Mouse (Mus musculus): ENCODE measurements at regions not wholly inside any gene's neighbourhood (a gene's known extent, or its start where the extent isn't known, plus 50 kb on each side); places are given as distances from the start of the nearest gene placed in this dataset.

DNA sequence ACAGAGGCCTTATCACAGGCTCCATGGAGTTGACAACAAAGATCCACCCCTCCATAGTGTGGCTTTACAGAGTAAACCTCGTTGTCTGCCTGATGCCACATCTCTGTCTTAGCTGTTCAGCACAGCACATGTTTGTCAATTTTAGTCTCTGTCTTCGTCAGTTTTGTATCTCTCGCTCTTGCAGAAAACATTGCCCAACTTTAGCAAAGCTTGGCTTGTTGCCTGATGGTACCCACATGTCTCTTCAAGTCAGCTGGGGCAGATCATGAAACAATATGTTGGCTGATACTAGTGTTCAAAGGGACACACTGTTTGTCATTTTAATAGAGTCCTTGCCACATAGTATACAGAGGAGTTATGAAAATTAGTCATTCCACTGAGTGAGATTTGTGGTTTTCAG, 152.7 kb upstream of the Slc22a23 start:
- intact Hi-C loops (cut with DNase I), result no loop called here
- no peak for TF ChIP-seq CTCF (IDR thresholded peaks at IDR 0.05)
- Histone ChIP-seq H3K27ac (no peak overlapping the region), H3K4me3 (no peak overlapping the region)
- DNase-seq (ENCODE audit: extremely low spot score in 1 of 2, low spot score in 2 of 2), result no peak

DNA sequence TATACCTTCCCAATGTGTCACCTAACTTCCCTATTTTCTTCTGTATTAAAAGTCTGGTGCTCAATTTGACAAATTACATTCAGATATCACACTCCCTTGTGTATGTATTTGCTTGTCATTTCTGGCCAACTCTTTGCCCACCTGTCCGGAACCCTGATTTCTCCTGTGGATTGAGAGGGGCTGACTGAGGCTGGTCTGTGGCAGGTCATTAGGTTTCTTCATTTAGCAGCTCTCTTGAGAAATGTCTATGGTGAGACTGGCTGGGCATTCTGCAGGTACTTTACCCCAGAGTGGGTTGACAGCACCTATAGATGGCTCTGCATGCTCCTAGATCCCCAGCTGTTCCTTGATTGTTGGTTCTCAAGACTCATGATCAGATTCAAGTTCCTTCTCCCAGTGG, 139.8 kb upstream of the Slc22a23 start:
- intact Hi-C loops (cut with DNase I), result no loop called here
- Histone ChIP-seq H3K27ac (no peak overlapping the region), H3K4me3 (no peak overlapping the region)
- no peak for DNase-seq (ENCODE audit: extremely low spot score in 1 of 2, low spot score in 2 of 2)
- no peak for TF ChIP-seq CTCF (IDR thresholded peaks at IDR 0.05)

DNA sequence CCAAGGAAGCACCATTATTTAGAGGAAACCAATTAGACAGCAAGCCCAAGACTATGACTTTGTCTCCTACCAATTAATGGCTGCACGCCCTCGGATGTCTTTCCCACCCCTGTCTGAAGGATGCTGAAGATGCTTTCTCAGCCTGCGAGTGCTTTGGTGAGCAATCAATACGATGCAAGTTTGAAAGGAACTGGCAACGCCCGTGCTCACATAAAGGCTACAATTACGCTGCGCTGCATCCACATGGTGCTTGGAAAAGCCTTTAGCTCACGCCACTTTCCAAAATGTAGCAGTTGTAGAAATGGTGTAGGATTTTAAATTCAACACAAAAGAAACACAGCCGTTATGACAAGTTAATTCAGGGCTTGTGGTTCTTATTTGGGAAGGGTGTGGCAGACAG, 136.5 kb upstream of the Slc22a23 start:
- H3K4me3 ChIP-seq, result no peak overlapping the region
- intact Hi-C loops (cut with DNase I), result no loop called here
- DNase-seq (ENCODE audit: extremely low spot score in 1 of 2, low spot score in 2 of 2), result no peak
- no peak for TF ChIP-seq CTCF (IDR thresholded peaks at IDR 0.05)
- no peak overlapping the region for H3K27ac ChIP-seq

- no peak overlapping the region for H3K4me3 ChIP-seq
- TF ChIP-seq CTCF (IDR thresholded peaks at IDR 0.05), result peak; percentile 35
- no peak overlapping the region for H3K27ac ChIP-seq
- DNase-seq (ENCODE audit: extremely low spot score in 1 of 2, low spot score in 2 of 2), result no peak
- intact Hi-C loops (cut with DNase I), result no loop called here
Observed at GRCm38 (mm10) chr13:34470410-34470809, 125.4 kb upstream of the Slc22a23 start.

- no peak overlapping the region for H3K4me3 ChIP-seq
- no peak for DNase-seq (ENCODE audit: extremely low spot score in 1 of 2, low spot score in 2 of 2)
- intact Hi-C loops (cut with DNase I), result no loop called here
- TF ChIP-seq CTCF (IDR thresholded peaks at IDR 0.05), result no peak
- H3K27ac ChIP-seq, result no peak overlapping the region
Observed at GRCm38 (mm10) chr13:34469568-34469967, 124.6 kb upstream of the Slc22a23 start.

DNA sequence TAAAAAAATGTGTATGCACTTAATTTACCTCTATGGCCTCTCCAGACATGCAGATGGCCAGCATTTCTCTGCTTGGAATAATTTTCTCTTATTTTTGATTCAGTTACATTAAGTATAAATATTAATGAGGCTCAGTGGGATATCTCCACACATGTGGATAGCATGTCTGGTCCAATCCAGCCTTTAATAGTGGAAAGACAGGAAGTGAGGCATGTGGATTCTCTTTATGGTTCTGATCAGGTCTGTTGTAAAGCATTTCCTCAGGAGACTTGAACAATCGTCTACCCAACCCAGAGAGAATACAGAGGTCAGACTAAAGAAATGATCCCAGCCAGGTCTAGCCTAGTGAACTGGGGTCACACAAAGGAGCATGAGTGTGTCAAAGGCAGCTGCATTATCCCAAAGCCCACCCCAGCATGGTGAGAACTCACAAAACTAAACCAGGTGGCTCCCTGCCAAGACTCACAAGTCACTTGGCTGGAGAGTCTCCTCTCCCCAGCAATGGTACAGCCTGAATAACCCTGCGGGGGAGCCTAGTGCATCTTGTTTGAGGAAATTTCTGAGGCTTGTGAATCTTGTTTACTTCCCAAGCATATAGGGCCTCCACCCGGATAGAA, 123.3 kb upstream of the Slc22a23 start:
- no peak for DNase-seq (ENCODE audit: extremely low spot score in 1 of 2, low spot score in 2 of 2)
- no peak overlapping the region for H3K27ac ChIP-seq
- H3K4me3 ChIP-seq, result no peak overlapping the region
- intact Hi-C loops (cut with DNase I), result no loop called here
- no peak for TF ChIP-seq CTCF (IDR thresholded peaks at IDR 0.05)

DNA sequence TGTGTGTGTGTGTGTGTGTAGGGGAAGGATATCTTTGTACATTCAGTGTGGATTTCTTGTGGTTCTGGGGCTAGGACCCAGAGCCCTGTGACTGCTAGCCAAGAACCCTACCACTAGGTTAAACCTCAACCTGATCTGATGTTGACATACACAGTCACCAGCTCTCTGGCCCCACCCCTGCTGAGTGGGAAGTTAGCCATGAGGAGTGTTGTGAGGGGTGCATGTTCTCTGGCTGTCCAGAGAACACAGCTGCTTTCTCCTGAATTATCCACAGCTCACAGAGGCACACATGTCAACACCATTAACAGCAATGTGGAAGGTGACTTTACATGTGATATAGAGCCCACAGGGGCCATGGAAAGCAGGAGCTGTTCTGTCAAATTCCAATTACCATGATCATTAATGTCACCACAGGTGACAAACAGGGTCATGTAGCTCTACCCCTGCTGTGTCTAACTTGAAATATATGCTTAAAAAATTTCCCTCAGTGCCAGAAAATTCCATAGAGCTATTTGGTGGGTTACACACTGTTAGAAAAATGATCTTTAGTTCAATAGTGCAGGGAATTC, 121.0 kb upstream of the Slc22a23 start:
- Histone ChIP-seq H3K27ac (no peak overlapping the region), H3K4me3 (no peak overlapping the region)
- DNase-seq (ENCODE audit: extremely low spot score in 1 of 2, low spot score in 2 of 2), result no peak
- intact Hi-C loops (cut with DNase I), result no loop called here
- TF ChIP-seq CTCF (IDR thresholded peaks at IDR 0.05), result no peak

DNA sequence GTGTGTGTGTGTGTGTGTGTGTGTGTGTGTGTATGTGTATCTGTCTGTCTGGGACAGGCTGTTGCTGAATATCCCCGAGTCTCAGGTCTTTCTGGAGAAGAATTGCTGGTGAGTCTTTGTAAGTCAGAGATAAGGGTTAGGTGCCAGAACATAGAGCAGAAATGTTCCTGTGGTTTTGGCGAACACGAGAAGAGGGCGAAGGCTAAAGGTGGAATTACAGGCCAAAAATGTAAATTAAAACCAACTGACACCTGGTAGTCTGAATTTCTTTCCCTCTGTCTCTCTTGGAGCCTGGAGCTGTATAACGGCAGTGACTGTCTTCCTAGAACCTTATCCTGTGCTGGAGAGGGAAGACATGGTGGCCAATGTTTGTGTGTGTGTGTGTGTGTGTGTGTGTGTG, 120.5 kb upstream of the Slc22a23 start:
- H3K4me3 ChIP-seq, result no peak overlapping the region
- H3K27ac ChIP-seq, result no peak overlapping the region
- intact Hi-C loops (cut with DNase I), result no loop called here
- TF ChIP-seq CTCF (IDR thresholded peaks at IDR 0.05), result no peak
- DNase-seq (ENCODE audit: extremely low spot score in 1 of 2, low spot score in 2 of 2), result no peak

DNA sequence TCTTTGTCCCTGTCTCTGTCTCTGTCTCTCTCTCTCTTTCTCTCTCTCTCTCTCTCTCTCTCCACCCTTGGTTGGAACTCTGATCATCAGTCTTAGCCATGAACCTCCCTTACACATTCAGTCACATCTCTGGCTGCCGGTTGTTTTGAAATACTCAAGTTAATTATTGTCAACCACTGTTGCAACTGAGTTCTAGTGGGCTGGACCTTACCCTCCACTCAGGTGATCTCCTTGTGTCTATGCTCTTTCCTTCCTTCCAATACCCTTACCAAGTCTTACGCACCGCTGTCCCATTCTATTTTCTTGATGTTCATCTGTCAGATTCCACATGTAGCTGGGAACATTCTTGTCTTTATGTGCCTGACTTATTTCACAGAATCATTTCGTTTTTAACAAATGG, 119.2 kb upstream of the Slc22a23 start:
- Histone ChIP-seq H3K27ac (no peak overlapping the region), H3K4me3 (no peak overlapping the region)
- no peak for DNase-seq (ENCODE audit: extremely low spot score in 1 of 2, low spot score in 2 of 2)
- TF ChIP-seq CTCF (IDR thresholded peaks at IDR 0.05), result no peak
- intact Hi-C loops (cut with DNase I), result no loop called here

GRCm38 (mm10) chr13:34462808-34463511, 118.0 kb upstream of the Slc22a23 start:
- H3K4me3 ChIP-seq, result no peak overlapping the region
- H3K27ac ChIP-seq, result no peak overlapping the region
- no peak for DNase-seq (ENCODE audit: extremely low spot score in 1 of 2, low spot score in 2 of 2)
- TF ChIP-seq CTCF (IDR thresholded peaks at IDR 0.05), result no peak
- intact Hi-C loops (cut with DNase I), result no loop called here

DNA sequence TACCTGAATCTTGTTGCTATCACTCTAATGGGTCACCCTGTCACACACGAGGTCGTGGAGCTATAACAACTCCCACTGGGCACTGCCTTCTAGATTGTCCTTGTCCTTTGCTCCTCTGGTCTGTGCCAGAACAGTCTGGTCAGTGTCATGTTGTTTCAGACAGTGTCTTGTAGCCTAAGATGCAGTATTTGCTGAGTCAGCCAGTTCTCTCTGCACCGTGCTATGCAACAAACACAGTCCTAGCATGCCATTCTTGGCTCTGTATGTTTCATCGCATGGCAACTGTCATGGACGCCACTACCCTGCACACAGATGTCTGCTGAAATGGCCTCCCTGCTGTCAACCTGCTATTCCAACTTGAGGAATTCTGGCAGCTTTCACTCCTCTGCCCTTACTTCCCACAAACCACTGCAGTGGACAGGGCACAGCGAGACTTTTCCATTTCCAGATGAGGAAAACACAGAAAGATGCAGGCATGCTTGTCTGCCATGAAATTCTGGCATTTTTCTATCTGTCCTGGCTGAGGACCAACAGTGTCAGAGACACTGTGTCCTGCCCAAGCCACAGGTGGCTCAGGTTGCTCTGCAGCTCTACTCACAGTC, 117.3 kb upstream of the Slc22a23 start:
- intact Hi-C loops (cut with DNase I), result no loop called here
- Histone ChIP-seq H3K4me3 (no peak overlapping the region), H3K27ac (no peak overlapping the region)
- DNase-seq (ENCODE audit: extremely low spot score in 1 of 2, low spot score in 2 of 2), result no peak
- TF ChIP-seq CTCF (IDR thresholded peaks at IDR 0.05), result no peak

DNA sequence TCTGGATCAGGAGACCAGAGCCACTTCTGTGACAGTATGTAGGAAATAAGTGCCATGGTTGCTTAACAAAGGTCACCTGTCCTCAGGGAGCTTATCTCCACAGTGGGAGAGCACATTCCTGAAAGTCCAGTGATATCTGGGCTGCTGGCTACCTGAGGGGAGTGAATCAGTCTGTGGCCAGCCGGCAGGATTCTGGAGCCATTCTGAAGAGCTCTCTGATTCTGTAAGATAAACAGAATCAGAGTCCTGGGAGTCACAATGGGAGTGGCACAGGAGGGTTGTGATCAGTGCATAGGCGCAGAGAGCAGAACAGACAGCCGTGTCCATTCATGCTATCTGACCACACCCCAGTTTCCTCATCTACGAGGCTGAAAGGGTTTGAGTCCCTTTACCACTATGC, 116.0 kb upstream of the Slc22a23 start:
- no peak overlapping the region for H3K4me3 ChIP-seq
- no peak overlapping the region for H3K27ac ChIP-seq
- no peak for TF ChIP-seq CTCF (IDR thresholded peaks at IDR 0.05)
- intact Hi-C loops (cut with DNase I), result no loop called here
- DNase-seq (ENCODE audit: extremely low spot score in 1 of 2, low spot score in 2 of 2), result no peak

All from left cerebral cortex, adult 2 months (tissue).